Mouse (Mus musculus) R1 (cell line): Measurements from ENCODE around the gene Mum1.
"Not testable (repeated sequence)": the region's sequence is repeated elsewhere in the genome, so short reads cannot be mapped to it uniquely, and the experiment has no call there.

Experiments used
- DNase-seq: peaks from one replicate; pipeline ENCODE4 v3.0.0-alpha.2; 2018; ENCODE audit warnings: low read depth, low spot score

Mum1 gene

GRCm38 (mm10) chr10:80208248-80208647, 18.0 kb upstream of the Mum1 start:
- no peak for DNase-seq

DNA sequence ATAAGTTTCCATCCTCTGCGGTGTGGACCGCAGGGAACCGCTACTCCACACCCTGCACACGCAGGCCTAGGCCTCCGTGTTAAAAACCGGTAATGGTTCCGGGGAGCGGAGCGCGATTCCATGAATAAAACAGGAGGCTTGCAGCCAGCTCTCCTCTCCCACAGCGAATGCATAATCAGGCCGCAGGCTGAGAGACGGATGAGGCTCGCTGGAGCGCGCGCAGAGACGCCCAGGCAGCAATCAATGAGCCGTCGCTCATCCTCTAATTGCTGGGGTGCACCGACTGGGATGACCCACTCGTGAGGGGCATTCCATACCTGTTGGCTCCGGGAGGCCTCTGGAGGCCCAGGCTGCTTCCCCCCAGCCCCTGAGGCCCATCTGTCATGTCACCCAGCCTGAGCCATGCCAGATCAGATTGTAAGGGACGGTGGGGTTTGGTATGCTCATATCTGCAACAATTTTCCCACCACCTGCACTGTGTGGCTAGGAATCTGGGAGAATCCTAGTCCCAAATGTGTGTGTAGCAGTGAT, 17.3 kb upstream of the Mum1 start:
- DNase-seq, result no peak

DNA sequence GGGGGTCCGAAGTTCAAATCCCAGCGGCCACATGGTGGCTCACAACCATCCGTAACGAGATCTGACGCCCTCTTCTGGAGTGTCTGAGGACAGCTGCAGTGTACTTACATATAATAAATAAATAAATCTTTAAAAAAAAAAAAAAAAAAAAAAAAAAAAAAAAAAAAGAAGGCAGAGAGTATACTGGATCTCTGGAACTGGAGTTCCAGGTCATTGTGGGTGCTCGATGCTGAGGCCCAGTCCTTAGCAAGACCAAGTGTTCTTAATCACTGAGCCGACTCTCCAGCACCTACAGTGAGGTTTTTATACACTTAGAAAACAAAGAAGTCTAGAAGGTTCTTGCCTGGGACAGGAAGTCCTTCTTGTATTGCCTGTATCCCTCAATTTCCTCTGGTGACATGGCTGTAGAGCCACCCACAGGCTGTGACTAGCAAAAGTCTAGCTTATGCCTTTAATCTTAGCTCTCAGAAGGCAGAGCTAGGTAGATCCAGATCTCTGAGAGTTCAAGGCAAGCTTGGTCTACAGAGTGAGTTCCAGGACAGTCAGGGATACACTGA, 14.6 kb upstream of the Mum1 start:
- DNase-seq, result not testable (repeated sequence)

DNA sequence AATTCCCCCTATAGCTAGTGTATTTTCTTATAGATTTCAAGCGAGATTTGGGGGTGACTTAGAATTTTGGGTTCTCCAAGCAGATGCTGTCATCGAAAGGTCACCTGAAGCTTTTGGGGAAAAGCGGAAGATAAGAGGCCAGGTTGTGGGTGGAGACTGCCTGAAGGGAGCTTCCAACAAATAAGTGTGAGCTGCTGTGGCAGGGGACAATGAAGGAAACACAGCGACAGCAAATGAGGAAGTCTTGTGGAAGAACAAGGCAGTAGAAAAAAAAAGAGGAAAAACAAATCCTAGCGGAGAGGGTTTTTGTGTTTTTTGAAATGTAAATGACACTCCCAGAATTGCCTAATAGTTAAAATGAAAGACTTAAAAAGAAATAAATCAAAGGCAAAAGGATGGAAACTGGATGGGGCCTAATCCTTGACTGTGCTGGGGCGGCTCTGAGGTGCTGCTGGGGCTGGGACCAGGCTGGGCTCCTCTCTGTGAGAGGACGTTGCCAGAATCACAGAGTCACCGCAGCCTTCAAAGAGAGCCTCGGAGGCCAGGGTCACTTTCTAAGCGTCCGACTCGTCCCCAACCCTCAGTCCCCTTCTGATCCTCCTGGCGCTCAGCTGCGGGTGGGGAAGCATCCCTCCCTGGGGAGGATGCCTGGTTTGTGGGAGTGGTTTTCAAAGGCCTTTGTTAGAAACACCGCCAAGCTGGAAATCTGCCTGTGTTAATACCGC, 11.0 kb upstream of the Mum1 start:
- DNase-seq, result no peak

- peak; percentile 88 for DNase-seq
Measured at GRCm38 (mm10) chr10:80220676-80221075, 5.6 kb upstream of the Mum1 start.

DNA sequence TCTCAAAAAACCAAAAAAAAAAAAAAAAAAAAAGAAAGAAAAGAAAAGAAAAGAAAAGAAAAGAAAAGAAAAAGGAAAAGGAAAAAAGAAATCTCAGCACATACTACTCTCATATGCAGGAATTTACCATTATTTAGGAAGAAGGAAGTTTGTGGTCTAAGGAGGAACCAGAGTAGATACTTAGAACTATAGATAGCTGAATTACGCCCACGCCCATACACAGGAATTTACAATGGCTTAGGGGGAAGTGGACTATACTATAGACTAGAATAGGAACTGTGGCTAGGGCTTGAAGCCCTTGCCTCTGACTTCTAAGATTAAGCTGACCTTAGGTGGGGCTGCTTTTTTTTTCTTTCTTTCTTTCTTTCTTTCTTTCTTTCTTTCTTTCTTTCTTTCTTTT, 3.1 kb upstream of the Mum1 start:
- peak; percentile 46 for DNase-seq

- no peak for DNase-seq
Measured at GRCm38 (mm10) chr10:80226071-80226415, 191 bp upstream of the Mum1 start.

DNA sequence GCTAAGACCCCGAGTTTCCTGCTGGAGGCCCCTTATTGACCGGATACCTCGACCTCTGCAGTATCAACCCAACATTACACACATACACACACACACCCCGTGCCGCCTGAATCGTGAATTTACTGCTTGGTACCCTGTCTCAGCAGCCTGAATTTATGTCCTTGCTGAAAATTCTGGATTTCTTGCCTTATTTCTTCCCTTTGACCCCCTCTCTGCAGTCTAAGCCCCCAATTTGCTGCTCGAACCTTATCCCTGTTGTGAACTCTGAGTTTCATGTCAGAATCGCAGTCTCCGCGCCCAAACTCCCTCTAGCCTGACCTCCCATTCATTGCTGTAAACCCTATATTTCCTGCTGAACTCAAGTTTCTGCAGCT, 919 bp downstream of the Mum1 start:
- no peak for DNase-seq

GRCm38 (mm10) chr10:80227877-80228775, 1.9 kb downstream of the Mum1 start:
- no peak for DNase-seq

DNA sequence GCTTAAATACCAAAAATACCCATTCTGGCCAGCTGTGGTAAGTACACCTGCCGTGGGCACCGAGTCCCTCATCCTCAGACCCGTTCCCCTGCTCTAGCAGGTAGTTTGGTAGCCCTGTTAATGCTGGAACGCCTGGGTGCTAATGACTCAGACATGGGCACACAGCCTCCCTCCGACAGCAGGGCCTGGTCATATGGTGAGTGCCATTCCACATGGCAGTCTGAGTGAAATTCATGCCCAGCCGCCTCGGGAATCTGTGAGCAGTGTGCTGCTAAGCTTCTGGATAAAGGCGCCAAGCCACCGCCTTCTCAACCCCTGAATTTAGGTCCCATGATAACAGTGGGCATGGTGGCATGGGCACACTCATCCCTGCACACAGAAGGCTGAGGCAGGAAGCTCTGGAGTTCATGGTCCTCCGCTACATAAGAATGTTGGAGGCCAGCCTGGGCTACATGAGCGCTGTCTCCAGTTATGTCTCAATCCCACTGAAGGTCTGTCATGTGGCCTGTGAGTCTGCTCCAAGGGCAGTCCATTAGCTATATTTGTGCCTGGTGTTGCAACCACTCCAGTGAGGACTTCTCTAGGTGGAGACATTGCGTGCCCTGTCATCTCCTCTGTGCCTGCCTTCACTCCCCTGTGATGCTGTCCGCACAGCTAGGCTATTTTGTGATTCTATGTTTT, 10.1 kb downstream of the Mum1 start:
- DNase-seq, result no peak

DNA sequence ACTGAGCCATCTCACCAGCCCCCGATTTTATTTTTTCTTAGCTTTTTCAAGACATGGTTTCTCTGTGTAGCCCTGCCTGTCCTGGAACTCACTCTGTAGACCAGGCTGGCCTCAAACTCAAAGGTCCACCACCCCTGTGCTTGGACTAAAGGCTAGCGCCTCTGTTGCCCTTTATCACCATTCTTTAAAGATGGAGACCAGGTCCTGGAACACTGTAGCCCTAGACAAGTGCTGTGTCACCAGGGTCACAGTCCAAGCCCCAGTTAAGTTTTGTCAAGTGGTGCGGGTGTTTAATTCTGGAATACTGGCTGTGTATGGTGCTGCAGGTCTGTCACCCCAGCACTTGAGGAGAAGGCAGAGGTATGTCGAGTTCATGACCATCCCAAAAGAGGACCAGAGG, 10.8 kb downstream of the Mum1 start:
- no peak for DNase-seq

- DNase-seq, result no peak
Measured at GRCm38 (mm10) chr10:80238306-80238705, 12.1 kb downstream of the Mum1 start.

DNA sequence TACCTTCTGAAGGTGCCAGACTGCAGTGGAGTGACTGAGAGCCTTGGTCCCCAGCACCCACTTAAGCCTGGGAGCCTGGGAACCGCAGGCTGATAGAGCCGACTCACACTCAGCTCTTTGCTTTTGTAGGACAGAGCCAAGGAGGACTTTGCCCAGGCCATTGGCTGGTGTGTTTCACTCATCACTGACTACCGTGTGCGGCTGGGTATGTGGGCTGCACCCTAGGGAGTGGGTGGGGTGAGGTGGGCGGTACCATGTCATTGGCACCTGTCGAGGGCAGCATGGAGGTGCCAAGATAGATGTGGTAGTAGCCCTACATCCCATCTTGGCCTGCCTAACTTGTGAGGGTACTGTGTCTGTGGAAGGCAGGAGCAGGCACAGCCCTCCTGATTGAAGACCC, 13.6 kb downstream of the Mum1 start:
- DNase-seq, result no peak

DNA sequence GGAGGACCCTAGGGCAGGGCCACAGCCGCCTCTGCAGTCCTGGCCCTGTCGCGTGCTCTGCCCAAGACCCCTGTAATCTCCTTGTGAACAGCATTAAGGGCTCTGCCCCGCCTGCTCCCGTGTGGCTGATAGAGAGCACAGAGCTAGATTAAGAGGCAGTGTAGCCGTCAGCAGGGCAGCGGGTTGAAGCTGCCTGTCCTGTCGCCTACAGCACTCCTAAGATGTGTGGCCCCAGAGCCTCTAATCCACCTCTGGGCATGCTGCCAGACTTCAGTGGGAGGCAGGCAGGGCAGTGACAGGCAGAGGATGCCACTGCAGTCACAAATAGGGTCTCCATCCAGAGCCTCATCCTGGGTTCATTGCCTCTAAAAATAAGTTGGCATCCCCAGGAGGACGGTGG, 15.9 kb downstream of the Mum1 start:
- DNase-seq, result no peak

DNA sequence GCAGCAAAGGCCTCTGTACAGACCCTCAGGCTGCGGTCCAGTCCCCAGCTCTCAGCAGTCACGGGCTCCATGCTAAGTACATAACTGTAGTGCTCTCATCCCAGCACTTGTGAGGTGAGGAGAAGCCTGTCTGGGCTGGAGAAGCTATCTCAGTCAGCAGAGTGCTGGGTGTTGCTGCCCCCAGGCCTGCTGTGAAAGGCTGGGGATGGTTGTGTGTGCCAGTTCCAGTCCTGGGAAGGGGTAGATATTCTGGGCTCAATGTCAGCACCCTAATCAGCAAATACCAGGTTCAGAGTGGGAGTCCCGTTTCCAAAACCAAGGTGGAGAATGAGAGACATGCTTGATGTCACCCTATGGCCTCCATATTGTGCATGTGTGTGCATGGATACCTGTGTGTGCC, 16.4 kb downstream of the Mum1 start:
- no peak for DNase-seq

GRCm38 (mm10) chr10:80244791-80245399, 18.7 kb downstream of the Mum1 start:
- peak; percentile 67 for DNase-seq

GRCm38 (mm10) chr10:80245600-80245999, 19.4 kb downstream of the Mum1 start:
- DNase-seq, result peak; percentile 87

DNA sequence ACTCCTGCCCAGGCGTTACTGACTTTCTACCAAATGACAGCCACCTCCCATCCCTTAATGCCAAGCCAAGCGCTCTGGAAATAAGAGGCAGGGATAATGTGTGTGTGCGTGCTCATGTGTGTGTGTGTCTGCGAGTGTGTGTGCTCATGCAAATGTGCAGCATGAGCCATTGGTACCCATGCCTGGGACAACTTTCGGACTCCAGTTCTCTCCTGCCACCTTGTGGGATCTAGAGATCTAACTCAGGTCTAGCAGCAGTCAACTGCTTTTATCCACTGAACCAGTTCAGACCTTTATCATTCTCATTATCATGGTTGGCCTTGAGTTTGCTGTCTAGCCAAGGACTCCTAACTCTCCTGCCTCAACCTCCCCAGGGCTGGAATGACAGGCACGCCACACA, 21.6 kb downstream of the Mum1 start:
- DNase-seq, result peak; percentile 62

GRCm38 (mm10) chr10:80248437-80248836, 22.2 kb downstream of the Mum1 start:
- not testable (repeated sequence) for DNase-seq

DNA sequence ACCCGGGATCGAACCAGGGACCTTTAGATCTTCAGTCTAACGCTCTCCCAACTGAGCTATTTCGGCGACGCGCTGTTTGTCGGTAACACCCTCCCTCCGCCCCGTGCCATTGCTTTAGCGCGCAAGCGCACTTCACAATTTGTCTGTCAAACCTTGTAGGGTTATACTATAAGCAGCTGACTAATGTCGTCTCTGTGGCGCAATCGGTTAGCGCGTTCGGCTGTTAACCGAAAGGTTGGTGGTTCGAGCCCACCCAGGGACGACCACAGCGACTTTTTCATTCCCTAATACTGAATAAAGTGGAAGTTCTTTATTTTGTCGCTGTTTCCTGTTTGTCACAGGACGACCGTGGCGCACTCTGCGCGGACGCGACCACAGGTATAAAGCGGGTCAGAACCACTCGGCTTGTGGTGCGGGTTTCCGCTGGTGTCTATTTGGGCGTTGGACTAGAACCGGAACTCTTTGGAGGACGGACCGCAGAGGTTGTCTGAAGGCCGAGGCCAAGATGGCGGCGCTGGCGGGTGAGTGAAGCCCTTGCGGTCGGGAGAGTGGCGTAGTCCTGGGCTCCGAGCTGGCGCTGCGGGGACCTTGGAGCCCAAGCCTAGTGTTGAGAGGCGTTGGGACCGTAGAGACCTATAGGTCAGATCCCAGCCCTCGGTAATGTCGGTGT, 22.9 kb downstream of the Mum1 start, which contains the start of gene Ndufs7:
TSS of gene Ndufs7 (plus strand) at position 151 of the 670 bp plus-strand sequence.
- peak; percentile 97 for DNase-seq

- DNase-seq, result no peak
Measured at GRCm38 (mm10) chr10:80250059-80250458, 23.8 kb downstream of the Mum1 start.
